Mouse (Mus musculus): ENCODE measurements around the gene Dnah1. TPM values are rescaled to one million over a fixed set of nuclear protein-coding genes. Genes with fewer than 3 reads are reported as not detected.

The Dnah1 gene
- 0.99 TPM for polyA plus RNA-seq (2014; fragmentation: Illumina TruSeq; extraction: RNeasy Lipid Tissue Mini Kit (QIAGEN cat#74804); ENCODE audit: insufficient read depth, low read depth, low replicate concordance)

GRCm38 (mm10) chr14:31323849-31324792, at the start of gene Dnah1:
Gene Dnah1 (minus strand): TSS chr14:31323896.

GRCm38 (mm10) chr14:31336369-31337155, 12.9 kb upstream of the Dnah1 start, which contains the start of gene Capn7:
Gene Capn7 (plus strand): TSS chr14:31336638.

GRCm38 (mm10) chr14:31251084-31251604, 72.6 kb downstream of the Dnah1 start, which contains the start of the genes Phf7 and Bap1:
Gene Phf7 (minus strand): TSS chr14:31251317.
Gene Bap1 (plus strand): TSS chr14:31251450.

GRCm38 (mm10) chr14:31217666-31218065, 106.0 kb downstream of the Dnah1 start, which contains the start of gene Sema3g:
Gene Sema3g (plus strand): TSS chr14:31217860.

GRCm38 (mm10) chr14:31216846-31217245, 106.8 kb downstream of the Dnah1 start, which contains the start of gene Nisch:
Gene Nisch (minus strand): TSS chr14:31216946.

Other genes with a start within 250 kb of the Dnah1 start
- 81.6 TPM for gene Smim4, start 194.9 kb downstream of the Dnah1 start, polyA plus RNA-seq (2014; fragmentation: Illumina TruSeq; extraction: RNeasy Lipid Tissue Mini Kit (QIAGEN cat#74804); ENCODE audit: insufficient read depth, low read depth, low replicate concordance)
- 48.3 TPM for gene Nt5dc2, start 192.8 kb downstream of the Dnah1 start, polyA plus RNA-seq (2014; fragmentation: Illumina TruSeq; extraction: RNeasy Lipid Tissue Mini Kit (QIAGEN cat#74804); ENCODE audit: insufficient read depth, low read depth, low replicate concordance)
- 34.1 TPM for gene Stab1, start 155.3 kb downstream of the Dnah1 start, polyA plus RNA-seq (2014; fragmentation: Illumina TruSeq; extraction: RNeasy Lipid Tissue Mini Kit (QIAGEN cat#74804); ENCODE audit: insufficient read depth, low read depth, low replicate concordance)
- gene Tnnc1, start 115.6 kb downstream of the Dnah1 start, polyA plus RNA-seq (2014; fragmentation: Illumina TruSeq; extraction: RNeasy Lipid Tissue Mini Kit (QIAGEN cat#74804); ENCODE audit: insufficient read depth, low read depth, low replicate concordance), result 76.0 TPM
- gene Nisch, start 107.0 kb downstream of the Dnah1 start, polyA plus RNA-seq (2014; fragmentation: Illumina TruSeq; extraction: RNeasy Lipid Tissue Mini Kit (QIAGEN cat#74804); ENCODE audit: insufficient read depth, low read depth, low replicate concordance), result 81.2 TPM
- 65.0 TPM for gene Sema3g, start 106.0 kb downstream of the Dnah1 start, polyA plus RNA-seq (2014; fragmentation: Illumina TruSeq; extraction: RNeasy Lipid Tissue Mini Kit (QIAGEN cat#74804); ENCODE audit: insufficient read depth, low read depth, low replicate concordance)
- gene Phf7, start 72.6 kb downstream of the Dnah1 start, polyA plus RNA-seq (2014; fragmentation: Illumina TruSeq; extraction: RNeasy Lipid Tissue Mini Kit (QIAGEN cat#74804); ENCODE audit: insufficient read depth, low read depth, low replicate concordance), result 5.0 TPM
- 25.0 TPM for gene Bap1, start 72.4 kb downstream of the Dnah1 start, polyA plus RNA-seq (2014; fragmentation: Illumina TruSeq; extraction: RNeasy Lipid Tissue Mini Kit (QIAGEN cat#74804); ENCODE audit: insufficient read depth, low read depth, low replicate concordance)
- 14.6 TPM for gene Capn7, start 12.7 kb upstream of the Dnah1 start, polyA plus RNA-seq (2014; fragmentation: Illumina TruSeq; extraction: RNeasy Lipid Tissue Mini Kit (QIAGEN cat#74804); ENCODE audit: insufficient read depth, low read depth, low replicate concordance)
- gene Sh3bp5, start 112.2 kb upstream of the Dnah1 start, polyA plus RNA-seq (2014; fragmentation: Illumina TruSeq; extraction: RNeasy Lipid Tissue Mini Kit (QIAGEN cat#74804); ENCODE audit: insufficient read depth, low read depth, low replicate concordance), result 43.7 TPM
- gene Eaf1, start 170.5 kb upstream of the Dnah1 start, polyA plus RNA-seq (2014; fragmentation: Illumina TruSeq; extraction: RNeasy Lipid Tissue Mini Kit (QIAGEN cat#74804); ENCODE audit: insufficient read depth, low read depth, low replicate concordance), result 13.1 TPM
- 17.1 TPM for gene Mettl6, start 171.1 kb upstream of the Dnah1 start, polyA plus RNA-seq (2014; fragmentation: Illumina TruSeq; extraction: RNeasy Lipid Tissue Mini Kit (QIAGEN cat#74804); ENCODE audit: insufficient read depth, low read depth, low replicate concordance)

Data from lung, adult 10 weeks (tissue).